Mouse (Mus musculus): ENCODE results near the gene Arl6ip1. TPM values are rescaled to one million over a fixed set of nuclear protein-coding genes. Genes with fewer than 3 reads are reported as not detected.

Arl6ip1 gene
- polyA plus RNA-seq, 1 experiment from 2014 or later, result 475 TPM

DNA sequence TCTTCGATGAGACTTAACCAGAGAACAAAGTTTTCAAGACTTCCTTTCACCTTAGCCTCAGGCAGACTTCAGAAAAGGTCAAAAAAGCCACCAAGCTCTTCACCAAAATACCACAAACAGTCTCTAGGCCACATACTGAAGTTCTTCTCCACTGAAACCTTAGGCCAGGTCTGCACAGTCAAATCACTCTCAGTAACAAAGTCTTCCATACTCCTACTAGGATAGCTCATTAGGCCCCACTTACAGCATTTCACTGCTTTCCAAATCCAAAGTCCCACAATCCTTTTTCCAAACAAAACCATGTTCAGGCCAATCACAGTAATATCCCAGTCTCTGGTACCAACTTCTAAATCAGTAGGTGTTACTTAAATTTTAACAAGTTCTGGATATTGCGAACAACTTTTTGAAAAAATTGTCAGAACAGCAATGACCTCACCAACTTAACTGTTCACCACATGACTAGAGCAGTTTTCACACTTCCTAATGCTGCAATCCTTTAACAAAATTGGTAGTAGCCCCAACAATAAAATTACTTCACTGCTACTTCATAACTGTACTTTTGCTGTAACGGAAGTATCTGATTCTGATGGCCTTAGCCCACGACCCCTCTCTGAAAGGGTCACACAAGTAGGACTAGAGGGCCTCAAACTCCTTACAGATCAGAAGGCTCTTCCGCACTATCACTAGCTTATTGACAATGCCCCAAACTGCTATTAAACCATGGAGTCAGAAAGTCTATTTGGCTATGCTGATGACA, 15.7 kb downstream of the Arl6ip1 start:
- Histone ChIP-seq H3K36me3 (ENCODE audit: control insufficient read depth, insufficient read depth, low read length) (peaks cover 25% of the 10 kb centered on the region; the same call in 1 of the 2 replicates), H3K4me2 (ENCODE audit: low read depth, low read length, severe bottlenecking) (peak overlapping the region; percentile 65), H3K4me3 (ENCODE audit: low read depth, low read length) (peak overlapping the region; percentile 98), H3K27me3 (ENCODE audit: control insufficient read depth, insufficient read depth, low read length) (no peaks in the 10 kb centered on the region), H3K9me3 (ENCODE audit: control insufficient read depth, low read length) (no peaks in the 10 kb centered on the region), H3K27ac (ENCODE audit: low read depth, low read length) (no peak overlapping the region), H3K4me1 (replicated peaks; ENCODE audit: control insufficient read depth, insufficient read depth, low read length) (peaks cover 15% of the 10 kb centered on the region; the same call in 1 of the 2 replicates), H3K9ac (ENCODE audit: low read length) (peak overlapping the region; percentile 99)
- WGBS, result 70% methylated on average over 5 of the region's 5 CpGs
- DNase-seq (ENCODE audit: low spot score) (no peak), ATAC-seq (replicated peaks; ENCODE audit: low FRiP score) (no peak)

DNA sequence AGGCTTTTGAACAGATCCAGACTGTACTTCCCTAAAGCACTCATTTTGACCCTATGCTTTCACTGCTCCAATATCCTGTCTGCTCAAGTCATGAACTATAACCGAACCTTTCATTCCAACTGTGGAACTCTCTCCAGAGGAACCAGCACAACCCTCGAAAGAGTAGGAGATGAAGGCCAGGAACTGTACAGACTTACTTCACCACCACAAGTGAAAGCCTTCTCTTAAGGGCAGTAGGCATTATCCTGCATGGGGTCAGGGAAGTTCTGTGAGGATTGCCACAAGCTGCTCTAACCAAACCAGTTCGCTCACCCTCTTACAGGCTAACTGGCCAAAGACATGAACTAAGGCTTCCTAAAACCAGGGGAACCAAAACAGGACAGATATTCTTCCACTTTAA, 18.3 kb downstream of the Arl6ip1 start:
- Histone ChIP-seq H3K36me3 (ENCODE audit: control insufficient read depth, insufficient read depth, low read length) (peaks cover 27% of the 10 kb centered on the region; the same call in 1 of the 2 replicates), H3K4me1 (replicated peaks; ENCODE audit: control insufficient read depth, insufficient read depth, low read length) (peaks cover 15% of the 10 kb centered on the region; the same call in 1 of the 2 replicates), H3K27me3 (ENCODE audit: control insufficient read depth, insufficient read depth, low read length) (no peaks in the 10 kb centered on the region), H3K4me2 (ENCODE audit: low read depth, low read length, severe bottlenecking) (peak overlapping the region; percentile 26; the same call in 1 of the 2 replicates), H3K27ac (ENCODE audit: low read depth, low read length) (no peak overlapping the region), H3K9me3 (ENCODE audit: control insufficient read depth, low read length) (no peaks in the 10 kb centered on the region), H3K9ac (ENCODE audit: low read length) (no peak overlapping the region; the same call in 1 of the 2 replicates), H3K4me3 (ENCODE audit: low read depth, low read length) (no peak overlapping the region; the same call in 1 of the 2 replicates)
- DNase-seq (ENCODE audit: low spot score), result no peak
- WGBS, result 88% methylated on average over 3 of the region's 3 CpGs
- ATAC-seq (replicated peaks; ENCODE audit: low FRiP score), result no peak

DNA sequence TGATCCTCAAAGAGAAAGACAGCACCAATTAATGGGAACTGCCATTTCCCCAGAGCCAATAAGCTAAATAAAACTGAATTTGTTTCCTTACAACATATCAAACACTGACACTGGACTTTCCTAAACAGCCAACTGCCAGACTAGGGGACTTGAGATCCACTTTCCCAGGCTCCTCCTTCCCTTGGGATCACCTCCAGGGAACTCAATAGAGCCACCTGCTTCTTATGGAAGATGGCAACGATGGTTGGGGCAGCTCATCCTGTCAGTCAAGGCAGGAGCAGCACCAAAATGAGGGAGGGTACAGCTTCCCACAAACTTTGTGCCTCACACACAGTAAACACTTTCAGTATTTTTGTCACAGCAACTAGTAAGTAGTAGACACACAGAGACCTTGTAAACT, 21.8 kb downstream of the Arl6ip1 start:
- peaks cover 15% of the 10 kb centered on the region; the same call in 1 of the 2 replicates for H3K36me3 ChIP-seq (ENCODE audit: control insufficient read depth, insufficient read depth, low read length)
- H3K9ac ChIP-seq (ENCODE audit: low read length), result no peak overlapping the region
- H3K27me3 ChIP-seq (ENCODE audit: control insufficient read depth, insufficient read depth, low read length), result no peaks in the 10 kb centered on the region
- H3K4me3 ChIP-seq (ENCODE audit: low read depth, low read length), result no peak overlapping the region
- 86% methylated on average over 1 of the region's 1 CpGs for WGBS
- DNase-seq (ENCODE audit: low spot score) (no peak), ATAC-seq (replicated peaks; ENCODE audit: low FRiP score) (no peak)
- no peak overlapping the region for H3K27ac ChIP-seq (ENCODE audit: low read depth, low read length)
- H3K4me2 ChIP-seq (ENCODE audit: low read depth, low read length, severe bottlenecking), result no peak overlapping the region
- no peaks in the 10 kb centered on the region for H3K9me3 ChIP-seq (ENCODE audit: control insufficient read depth, low read length)
- 0 out of 2 replicates have a peak, but pooled peaks cover 1% of the 10 kb centered on the region for H3K4me1 ChIP-seq (replicated peaks; ENCODE audit: control insufficient read depth, insufficient read depth, low read length)

DNA sequence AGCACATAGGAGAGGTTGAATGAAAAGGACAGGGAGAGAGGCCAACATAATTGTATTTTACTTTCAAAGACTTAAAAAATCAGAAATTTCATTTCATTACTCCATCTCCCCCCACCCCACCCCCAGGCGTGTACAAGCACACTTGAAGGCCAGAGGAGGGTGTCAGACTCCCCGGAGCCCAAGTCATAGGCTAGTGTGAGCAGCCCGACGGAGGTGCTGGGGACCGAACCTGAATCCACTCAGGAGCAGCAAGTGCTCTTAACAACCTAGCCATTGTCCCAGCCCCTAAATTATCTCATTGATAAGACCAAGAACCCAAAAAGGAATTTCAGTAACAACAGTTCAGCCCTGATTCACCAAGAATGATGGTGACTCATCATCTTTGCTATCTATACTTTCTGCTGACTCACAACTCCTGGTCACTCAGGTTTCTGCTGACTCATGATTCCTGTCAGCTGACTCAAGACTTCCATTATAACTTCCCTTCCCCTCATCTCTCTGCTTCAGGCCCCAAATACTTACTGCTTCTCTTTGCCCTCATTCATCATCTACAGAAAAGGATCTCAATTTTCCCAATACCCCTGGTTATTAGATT, 24.9 kb downstream of the Arl6ip1 start:
- no peak overlapping the region for H3K4me3 ChIP-seq (ENCODE audit: low read depth, low read length)
- peak; percentile 52 for DNase-seq (ENCODE audit: low spot score)
- no peaks in the 10 kb centered on the region for H3K27me3 ChIP-seq (ENCODE audit: control insufficient read depth, insufficient read depth, low read length)
- no peaks in the 10 kb centered on the region for H3K4me1 ChIP-seq (replicated peaks; ENCODE audit: control insufficient read depth, insufficient read depth, low read length)
- H3K9me3 ChIP-seq (ENCODE audit: control insufficient read depth, low read length), result no peaks in the 10 kb centered on the region
- H3K36me3 ChIP-seq (ENCODE audit: control insufficient read depth, insufficient read depth, low read length), result peaks cover 12% of the 10 kb centered on the region; the same call in 1 of the 2 replicates
- no peak for ATAC-seq (replicated peaks; ENCODE audit: low FRiP score)
- WGBS, result 80% methylated on average over 5 of the region's 5 CpGs
- H3K9ac ChIP-seq (ENCODE audit: low read length), result no peak overlapping the region
- H3K4me2 ChIP-seq (ENCODE audit: low read depth, low read length, severe bottlenecking), result no peak overlapping the region
- H3K27ac ChIP-seq (ENCODE audit: low read depth, low read length), result no peak overlapping the region

DNA sequence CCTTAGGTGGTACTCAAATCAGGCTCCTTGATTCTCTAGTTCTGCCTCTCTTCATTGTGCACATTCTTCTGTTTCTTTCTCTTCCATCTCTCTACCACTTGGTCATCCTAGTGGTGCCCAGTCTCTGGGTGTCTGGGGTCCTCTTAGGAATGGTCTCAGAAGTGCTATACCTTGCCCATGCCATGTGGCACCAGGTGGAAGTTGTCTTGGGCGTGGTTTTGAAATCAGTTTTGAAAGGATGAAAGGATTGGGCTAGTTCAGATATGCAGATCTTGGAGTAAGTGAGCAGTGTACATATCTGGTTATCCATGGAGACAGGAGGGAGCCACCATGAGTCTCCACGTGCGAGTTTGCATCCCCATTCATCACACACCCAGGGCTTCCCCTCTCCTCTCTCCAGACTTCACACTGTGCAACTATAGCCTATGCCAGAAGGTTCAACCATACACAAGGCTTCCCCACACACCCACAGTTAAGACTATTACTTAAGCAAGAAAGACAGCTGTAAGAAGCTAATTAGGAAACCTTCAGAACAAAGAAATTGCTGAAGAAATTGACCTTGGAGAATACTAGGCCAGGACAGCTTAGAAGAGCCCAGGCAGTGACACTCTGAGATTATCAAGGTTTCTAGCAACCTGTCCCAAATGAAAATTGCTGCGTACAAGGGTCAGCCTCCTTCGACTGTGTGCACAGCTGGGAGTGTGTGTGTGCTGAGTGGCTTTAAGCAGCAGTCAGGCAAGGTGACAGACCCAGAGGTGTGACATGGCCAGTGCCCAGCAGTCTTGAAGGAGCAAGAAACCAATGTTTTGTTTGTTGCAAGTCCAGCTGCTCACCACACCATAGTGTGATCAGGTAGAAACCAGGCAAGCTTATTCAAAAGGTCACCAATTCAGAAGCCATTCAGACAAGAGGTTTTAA, 25.7 kb downstream of the Arl6ip1 start:
- no peaks in the 10 kb centered on the region for H3K27me3 ChIP-seq (ENCODE audit: control insufficient read depth, insufficient read depth, low read length)

DNA sequence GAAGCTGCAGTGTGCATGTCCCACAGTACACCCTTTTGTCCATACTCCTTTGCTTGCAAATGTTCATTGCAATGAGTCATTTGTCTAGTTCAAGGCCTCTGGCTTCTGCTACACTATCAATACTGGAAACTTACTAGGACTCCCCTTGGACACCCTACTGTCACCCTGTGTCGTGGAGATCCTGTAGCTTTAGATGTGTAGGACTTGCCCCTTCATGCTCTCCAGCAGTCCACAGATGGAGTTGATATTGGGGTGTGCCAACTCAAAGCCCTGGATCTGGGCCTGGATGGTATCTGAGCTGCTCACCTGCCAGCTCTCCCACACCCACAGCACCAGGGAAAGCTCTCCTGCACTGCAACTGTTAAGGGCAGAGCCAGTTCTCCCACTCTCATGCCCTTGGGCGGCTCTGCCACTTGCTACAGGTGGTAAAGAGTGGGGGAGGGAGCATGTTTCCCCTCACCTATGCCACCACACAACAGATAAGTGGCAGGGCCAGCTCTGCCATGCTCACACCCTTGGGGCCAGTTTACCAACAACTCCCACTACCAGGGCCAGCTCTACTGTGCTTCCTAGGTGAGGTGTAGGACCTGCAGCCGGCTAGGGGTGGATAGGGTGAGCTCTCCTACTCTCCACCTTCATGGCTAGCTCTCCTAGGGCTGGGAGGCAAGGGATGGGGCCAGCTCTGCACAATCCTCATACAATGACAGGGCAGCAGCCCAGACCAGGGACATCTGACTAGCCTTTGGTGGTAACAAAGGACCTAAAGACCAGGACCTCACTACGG, 26.6 kb downstream of the Arl6ip1 start:
- Histone ChIP-seq H3K27ac (ENCODE audit: low read depth, low read length) (peak overlapping the region; percentile 31; the same call in 1 of the 2 replicates), H3K36me3 (ENCODE audit: control insufficient read depth, insufficient read depth, low read length) (peaks cover under 1% of the 10 kb centered on the region; the same call in 1 of the 2 replicates), H3K9me3 (ENCODE audit: control insufficient read depth, low read length) (no peaks in the 10 kb centered on the region), H3K27me3 (ENCODE audit: control insufficient read depth, insufficient read depth, low read length) (no peaks in the 10 kb centered on the region), H3K9ac (ENCODE audit: low read length) (no peak overlapping the region), H3K4me1 (replicated peaks; ENCODE audit: control insufficient read depth, insufficient read depth, low read length) (no peaks in the 10 kb centered on the region), H3K4me2 (ENCODE audit: low read depth, low read length, severe bottlenecking) (no peak overlapping the region), H3K4me3 (ENCODE audit: low read depth, low read length) (no peak overlapping the region)
- DNase-seq (ENCODE audit: low spot score), result peak; percentile 59
- 46% methylated on average over 4 of the region's 4 CpGs for WGBS
- peak; percentile 43 for ATAC-seq (replicated peaks; ENCODE audit: low FRiP score)

More for the DNA sequence above, 25.7 kb downstream of the Arl6ip1 start:
- 42% methylated on average over 5 of the region's 5 CpGs for WGBS
- DNase-seq (ENCODE audit: low spot score), result peak; percentile 52
- H3K4me1 ChIP-seq (replicated peaks; ENCODE audit: control insufficient read depth, insufficient read depth, low read length), result no peaks in the 10 kb centered on the region
- H3K4me2 ChIP-seq (ENCODE audit: low read depth, low read length, severe bottlenecking), result no peak overlapping the region
- no peaks in the 10 kb centered on the region for H3K9me3 ChIP-seq (ENCODE audit: control insufficient read depth, low read length)
- H3K27ac ChIP-seq (ENCODE audit: low read depth, low read length), result peak overlapping the region; percentile 31; the same call in 1 of the 2 replicates
- H3K36me3 ChIP-seq (ENCODE audit: control insufficient read depth, insufficient read depth, low read length), result peaks cover 8% of the 10 kb centered on the region; the same call in 1 of the 2 replicates
- no peak overlapping the region for H3K4me3 ChIP-seq (ENCODE audit: low read depth, low read length)
- peak; percentile 35 for ATAC-seq (replicated peaks; ENCODE audit: low FRiP score)
- no peak overlapping the region for H3K9ac ChIP-seq (ENCODE audit: low read length)

DNA sequence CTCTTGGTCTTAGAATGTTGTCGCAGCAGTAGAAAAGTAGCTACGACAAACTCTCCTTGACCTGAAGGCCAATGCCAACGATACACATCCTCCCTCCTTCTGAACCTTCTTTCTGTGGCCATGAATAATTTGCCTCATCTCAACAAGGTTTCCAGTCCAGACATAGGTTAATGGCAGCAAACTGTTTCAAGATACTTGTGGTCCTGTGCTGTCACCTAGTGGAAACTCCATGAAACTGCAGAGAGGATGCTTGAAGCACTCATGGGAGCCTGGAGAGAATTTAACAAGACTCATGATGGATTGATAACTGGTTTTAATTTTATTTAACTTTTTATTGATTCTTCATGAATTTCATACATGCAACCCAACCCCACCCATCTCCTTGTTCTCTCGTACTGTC, 27.2 kb downstream of the Arl6ip1 start:
- Histone ChIP-seq H3K9ac (ENCODE audit: low read length) (no peak overlapping the region), H3K9me3 (ENCODE audit: control insufficient read depth, low read length) (no peaks in the 10 kb centered on the region), H3K4me2 (ENCODE audit: low read depth, low read length, severe bottlenecking) (no peak overlapping the region), H3K27ac (ENCODE audit: low read depth, low read length) (no peak overlapping the region), H3K4me3 (ENCODE audit: low read depth, low read length) (no peak overlapping the region), H3K27me3 (ENCODE audit: control insufficient read depth, insufficient read depth, low read length) (no peaks in the 10 kb centered on the region), H3K36me3 (ENCODE audit: control insufficient read depth, insufficient read depth, low read length) (no peaks in the 10 kb centered on the region; the same call in 1 of the 2 replicates), H3K4me1 (replicated peaks; ENCODE audit: control insufficient read depth, insufficient read depth, low read length) (no peaks in the 10 kb centered on the region)
- ATAC-seq (replicated peaks; ENCODE audit: low FRiP score) (no peak), DNase-seq (ENCODE audit: low spot score) (peak; percentile 65)
- WGBS, result 51% methylated on average over 4 of the region's 4 CpGs

Measured in forebrain, embryonic 11.5 days (tissue).